Mouse (Mus musculus): ENCODE results near the gene Gm21985. TPM values are rescaled to one million over a fixed set of nuclear protein-coding genes. Genes with fewer than 3 reads are reported as not detected.
"Not testable (repeated sequence)": the region's sequence is repeated elsewhere in the genome, so short reads cannot be mapped to it uniquely, and the experiment has no call there.

Gm21985 gene
- total and polyA plus RNA-seq, 3 experiments = 0.42 to 1.1 TPM; not detected in 1

DNA sequence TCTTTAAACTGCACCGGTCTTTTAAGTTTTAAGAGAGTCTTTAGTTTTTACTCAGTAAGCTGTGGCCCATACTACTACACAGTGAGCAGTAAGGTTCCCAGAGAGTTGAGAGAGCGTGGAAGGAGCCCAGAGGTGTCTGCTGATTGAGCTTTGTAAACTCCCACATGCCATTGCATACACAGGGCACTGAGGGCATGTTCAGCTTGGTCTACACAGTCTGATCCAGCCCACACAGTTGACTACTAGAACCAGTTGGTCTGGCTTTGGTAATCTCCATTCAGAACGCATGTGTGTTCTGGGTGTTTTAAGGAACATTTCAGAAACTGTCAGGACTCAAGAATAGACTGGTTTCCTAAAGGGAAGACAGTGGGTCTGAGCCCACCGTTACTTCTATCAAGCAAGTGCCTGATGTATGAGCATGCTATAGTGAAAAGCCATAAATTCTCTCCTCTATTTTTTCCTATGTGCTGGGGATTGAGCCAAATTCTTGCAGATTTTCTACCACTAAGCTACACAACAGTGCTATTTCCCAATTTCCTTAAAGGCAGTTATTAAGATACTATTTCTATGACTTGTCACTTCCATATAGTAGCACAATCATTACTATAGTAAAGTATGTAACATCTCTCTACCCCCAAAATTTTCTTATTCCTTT, 125.4 kb downstream of the Gm21985 start:
- peaks cover 4% of the 10 kb centered on the region for H3K79me2 ChIP-seq (replicated peaks; ENCODE audit: control insufficient read depth, insufficient read depth, low read length)
- H3K27me3 ChIP-seq (ENCODE audit: control insufficient read depth, insufficient read depth, low read length) = no peaks in the 10 kb centered on the region
- WGBS = 83% methylated on average over 4 of the region's 4 CpGs
- TF ChIP-seq POLR2A (IDR thresholded peaks at IDR 0.05; ENCODE audit: insufficient read depth, low read depth, low read length) = no peak
- TF ChIP-seq EP300 (IDR thresholded peaks at IDR 0.05; ENCODE audit: insufficient read depth, low read depth, low read length) = no peak
- no peak for TF ChIP-seq CTCF (IDR thresholded peaks at IDR 0.05)
- no peak for DNase-seq
- no peak overlapping the region for H3K9ac ChIP-seq (ENCODE audit: low read depth, low read length)
- H3K27ac ChIP-seq = no peak overlapping the region
- intact Hi-C loops (cut with DNase I) = no loop called here
- no peak overlapping the region for H3K4me3 ChIP-seq
- peaks cover 1% of the 10 kb centered on the region for H3K4me1 ChIP-seq (ENCODE audit: control insufficient read depth, insufficient read depth, low read length)
- H3K36me3 ChIP-seq (ENCODE audit: control insufficient read depth, insufficient read depth, low read length) = peaks cover under 1% of the 10 kb centered on the region

DNA sequence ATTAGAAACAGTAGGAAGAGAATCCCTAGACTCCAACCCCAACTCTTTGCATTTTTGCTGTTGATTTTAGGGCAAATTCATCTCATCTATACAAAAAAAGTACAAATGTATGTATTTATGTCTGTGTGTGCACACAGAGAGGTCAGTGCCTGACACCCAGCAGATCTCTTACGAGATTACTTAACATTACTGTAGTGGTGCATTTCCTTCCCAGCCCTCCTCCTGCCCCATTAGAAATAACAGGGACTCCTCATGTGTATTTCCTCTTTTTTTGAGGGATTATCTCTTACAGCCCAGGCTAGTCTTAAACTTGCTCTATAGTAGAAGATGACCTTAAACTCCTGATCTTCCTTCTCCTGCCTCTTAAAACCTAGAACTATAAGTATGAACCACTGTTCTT, 126.6 kb downstream of the Gm21985 start:
- Histone ChIP-seq H3K79me2 (replicated peaks; ENCODE audit: control insufficient read depth, insufficient read depth, low read length) (peaks cover 4% of the 10 kb centered on the region), H3K4me3 (no peak overlapping the region), H3K27ac (no peak overlapping the region), H3K36me3 (ENCODE audit: control insufficient read depth, insufficient read depth, low read length) (peaks cover 4% of the 10 kb centered on the region), H3K9ac (ENCODE audit: low read depth, low read length) (no peak overlapping the region), H3K4me1 (ENCODE audit: control insufficient read depth, insufficient read depth, low read length) (peaks cover 1% of the 10 kb centered on the region), H3K27me3 (ENCODE audit: control insufficient read depth, insufficient read depth, low read length) (no peaks in the 10 kb centered on the region)
- DNase-seq = no peak
- intact Hi-C loops (cut with DNase I) = no loop called here
- WGBS = 54% methylated on average over 1 of the region's 1 CpGs
- TF ChIP-seq CTCF (IDR thresholded peaks at IDR 0.05) = no peak
- no peak for TF ChIP-seq EP300 (IDR thresholded peaks at IDR 0.05; ENCODE audit: insufficient read depth, low read depth, low read length)
- no peak for TF ChIP-seq POLR2A (IDR thresholded peaks at IDR 0.05; ENCODE audit: insufficient read depth, low read depth, low read length)

DNA sequence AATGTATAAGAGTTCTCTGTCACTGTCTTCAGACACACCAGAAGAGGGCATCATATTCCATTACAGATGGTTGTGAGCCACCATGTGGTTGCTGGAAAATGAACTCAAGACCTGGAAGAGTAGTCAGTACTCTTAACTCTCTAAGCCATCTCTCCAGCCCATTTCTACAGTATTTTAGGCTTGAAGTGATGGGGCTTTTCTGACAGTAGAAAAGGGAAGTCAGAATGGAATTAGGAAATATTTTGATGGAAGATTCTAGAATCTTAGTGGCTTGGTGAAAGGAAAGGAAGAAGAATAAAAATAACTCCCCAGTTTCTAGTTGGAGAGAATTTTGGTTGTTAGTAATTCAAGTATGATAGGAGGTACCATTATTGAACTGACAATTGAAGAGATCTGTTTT, 127.8 kb downstream of the Gm21985 start:
- Histone ChIP-seq H3K36me3 (ENCODE audit: control insufficient read depth, insufficient read depth, low read length) (peaks cover 4% of the 10 kb centered on the region), H3K4me3 (no peak overlapping the region), H3K27me3 (ENCODE audit: control insufficient read depth, insufficient read depth, low read length) (no peaks in the 10 kb centered on the region), H3K9ac (ENCODE audit: low read depth, low read length) (no peak overlapping the region), H3K79me2 (replicated peaks; ENCODE audit: control insufficient read depth, insufficient read depth, low read length) (peaks cover 3% of the 10 kb centered on the region), H3K4me1 (ENCODE audit: control insufficient read depth, insufficient read depth, low read length) (peaks cover 1% of the 10 kb centered on the region), H3K27ac (no peak overlapping the region)
- no peak for TF ChIP-seq CTCF (IDR thresholded peaks at IDR 0.05)
- no peak for TF ChIP-seq EP300 (IDR thresholded peaks at IDR 0.05; ENCODE audit: insufficient read depth, low read depth, low read length)
- no peak for TF ChIP-seq POLR2A (IDR thresholded peaks at IDR 0.05; ENCODE audit: insufficient read depth, low read depth, low read length)
- intact Hi-C loops (cut with DNase I) = no loop called here
- DNase-seq = no peak

DNA sequence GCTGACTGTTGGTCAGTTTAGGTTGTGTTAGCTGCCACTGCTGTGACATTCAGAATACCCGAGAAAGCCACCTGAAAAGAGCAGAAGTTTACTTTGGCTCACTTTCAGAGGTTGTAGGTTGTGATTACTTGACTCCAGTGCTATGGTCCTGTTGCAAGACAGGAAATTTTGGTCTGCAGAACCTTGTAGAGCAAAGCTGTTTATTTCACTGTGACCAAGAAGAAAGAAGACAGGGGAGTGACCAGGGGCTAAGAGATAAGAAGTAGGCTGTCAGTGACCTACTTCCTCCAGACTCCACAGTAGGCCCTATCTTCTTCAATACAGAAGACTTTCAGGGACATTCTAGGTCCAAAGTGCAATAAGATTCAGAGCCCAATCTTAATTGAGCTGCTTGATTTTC, 130.5 kb downstream of the Gm21985 start:
- Histone ChIP-seq H3K27me3 (ENCODE audit: control insufficient read depth, insufficient read depth, low read length) (no peaks in the 10 kb centered on the region), H3K36me3 (ENCODE audit: control insufficient read depth, insufficient read depth, low read length) (peaks cover 4% of the 10 kb centered on the region), H3K79me2 (replicated peaks; ENCODE audit: control insufficient read depth, insufficient read depth, low read length) (peaks cover 1% of the 10 kb centered on the region; the same call in 1 of the 2 replicates), H3K9ac (ENCODE audit: low read depth, low read length) (no peak overlapping the region), H3K27ac (no peak overlapping the region), H3K4me1 (ENCODE audit: control insufficient read depth, insufficient read depth, low read length) (peaks cover 1% of the 10 kb centered on the region), H3K4me3 (no peak overlapping the region)
- 23% methylated on average over 1 of the region's 1 CpGs for WGBS
- TF ChIP-seq POLR2A (IDR thresholded peaks at IDR 0.05; ENCODE audit: insufficient read depth, low read depth, low read length) (no peak), CTCF (IDR thresholded peaks at IDR 0.05) (no peak), EP300 (IDR thresholded peaks at IDR 0.05; ENCODE audit: insufficient read depth, low read depth, low read length) (no peak)
- intact Hi-C loops (cut with DNase I) = no loop called here
- DNase-seq = no peak

DNA sequence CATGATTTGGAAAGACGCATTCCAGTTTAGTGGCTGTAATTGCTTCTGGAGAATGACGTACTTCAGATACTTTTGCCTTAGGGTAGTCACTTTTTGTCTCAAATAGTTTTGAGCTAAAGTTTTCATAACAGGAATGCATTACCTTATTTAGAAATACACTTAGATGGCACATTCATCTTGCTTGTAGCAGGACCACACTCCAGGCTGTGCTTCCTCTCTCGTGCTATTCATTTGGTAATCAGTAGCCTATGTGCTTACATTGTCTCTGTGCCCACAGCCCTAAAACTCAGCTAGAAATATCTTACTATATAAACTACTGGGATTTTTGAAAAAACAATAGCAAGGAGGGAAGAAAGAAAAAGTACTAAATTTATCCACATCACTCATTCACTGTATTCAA, 140.9 kb downstream of the Gm21985 start:
- intact Hi-C loops (cut with DNase I) = no loop called here
- Histone ChIP-seq H3K27me3 (ENCODE audit: control insufficient read depth, insufficient read depth, low read length) (no peaks in the 10 kb centered on the region), H3K9ac (ENCODE audit: low read depth, low read length) (no peak overlapping the region), H3K79me2 (replicated peaks; ENCODE audit: control insufficient read depth, insufficient read depth, low read length) (no peaks in the 10 kb centered on the region), H3K4me3 (no peak overlapping the region), H3K36me3 (ENCODE audit: control insufficient read depth, insufficient read depth, low read length) (no peaks in the 10 kb centered on the region; the same call in none of the 2 replicates), H3K4me1 (ENCODE audit: control insufficient read depth, insufficient read depth, low read length) (no peaks in the 10 kb centered on the region), H3K27ac (no peak overlapping the region)
- no peak for DNase-seq
- WGBS = 79% methylated on average over 3 of the region's 3 CpGs
- no peak for TF ChIP-seq EP300 (IDR thresholded peaks at IDR 0.05; ENCODE audit: insufficient read depth, low read depth, low read length)
- no peak for TF ChIP-seq POLR2A (IDR thresholded peaks at IDR 0.05; ENCODE audit: insufficient read depth, low read depth, low read length)
- TF ChIP-seq CTCF (IDR thresholded peaks at IDR 0.05) = no peak

DNA sequence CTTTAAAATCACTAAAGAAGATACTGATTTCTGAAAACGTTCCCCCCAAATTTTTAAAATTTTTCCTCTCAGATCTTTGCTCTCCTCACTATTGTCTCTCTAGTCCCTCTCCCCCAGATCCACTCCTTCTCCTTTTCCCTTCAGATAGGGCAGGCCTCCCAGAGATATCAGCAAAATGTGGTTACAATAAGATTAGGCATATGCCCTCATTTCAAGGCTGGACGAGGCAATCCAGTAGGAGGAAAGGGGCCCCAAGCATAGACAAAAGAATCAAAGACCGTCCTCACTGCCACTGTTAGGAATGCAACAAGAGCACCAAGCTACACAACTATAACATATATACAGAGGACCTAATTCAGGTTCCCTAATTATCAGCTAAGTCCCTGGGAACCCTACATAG, 159.2 kb downstream of the Gm21985 start:
- H3K27ac ChIP-seq = no peak overlapping the region
- no peaks in the 10 kb centered on the region for H3K36me3 ChIP-seq (ENCODE audit: control insufficient read depth, insufficient read depth, low read length)
- no peaks in the 10 kb centered on the region for H3K4me1 ChIP-seq (ENCODE audit: control insufficient read depth, insufficient read depth, low read length)
- no peak for DNase-seq
- no peaks in the 10 kb centered on the region for H3K27me3 ChIP-seq (ENCODE audit: control insufficient read depth, insufficient read depth, low read length)
- no peak overlapping the region for H3K9ac ChIP-seq (ENCODE audit: low read depth, low read length)
- no peaks in the 10 kb centered on the region for H3K79me2 ChIP-seq (replicated peaks; ENCODE audit: control insufficient read depth, insufficient read depth, low read length)
- 48% methylated on average over 3 of the region's 3 CpGs for WGBS
- intact Hi-C loops (cut with DNase I) = no loop called here
- TF ChIP-seq EP300 (IDR thresholded peaks at IDR 0.05; ENCODE audit: insufficient read depth, low read depth, low read length) (no peak), POLR2A (IDR thresholded peaks at IDR 0.05; ENCODE audit: insufficient read depth, low read depth, low read length) (no peak), CTCF (IDR thresholded peaks at IDR 0.05) (no peak)
- no peak overlapping the region for H3K4me3 ChIP-seq

DNA sequence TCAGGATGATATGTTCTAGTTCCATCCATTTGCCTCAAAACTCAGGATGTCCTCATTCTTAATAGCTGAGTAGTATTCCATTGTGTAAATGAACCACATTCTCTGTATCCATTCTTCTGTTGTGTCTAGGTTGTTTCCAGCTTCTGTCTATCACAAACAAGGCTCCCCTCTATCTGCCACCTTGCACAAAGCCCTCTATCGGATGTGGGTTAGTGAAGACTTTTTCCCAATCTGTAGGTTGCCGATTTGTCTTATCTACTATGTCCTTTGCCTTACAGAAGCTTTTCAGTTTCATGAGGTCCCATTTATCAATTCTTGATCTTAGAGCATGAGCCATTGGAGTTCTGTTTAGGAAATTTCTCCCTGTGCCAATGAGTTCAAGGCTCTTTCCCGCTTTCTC, 162.4 kb downstream of the Gm21985 start:
- H3K4me1 ChIP-seq (ENCODE audit: control insufficient read depth, insufficient read depth, low read length); H3K79me2 ChIP-seq (replicated peaks; ENCODE audit: control insufficient read depth, insufficient read depth, low read length); H3K4me3 ChIP-seq; H3K9ac ChIP-seq (ENCODE audit: low read depth, low read length); intact Hi-C loops (cut with DNase I); H3K27ac ChIP-seq; H3K27me3 ChIP-seq (ENCODE audit: control insufficient read depth, insufficient read depth, low read length); H3K36me3 ChIP-seq (ENCODE audit: control insufficient read depth, insufficient read depth, low read length); DNase-seq: not testable (repeated sequence)
- WGBS = 79% methylated on average over 3 of the region's 3 CpGs

Measured in heart, adult 2 months (tissue).